Mouse (Mus musculus) left cerebral cortex, postnatal 36 days (tissue): ENCODE measurements around the gene Speer4a. TPM values are rescaled to one million over a fixed set of nuclear protein-coding genes. Genes with fewer than 3 reads are reported as not detected.
"Not testable (repeated sequence)": the region's sequence is repeated elsewhere in the genome, so short reads cannot be mapped to it uniquely, and the experiment has no call there.

ENCODE experiments used
- DNase-seq, 2 experiments: peaks; one replicate each; pipeline ENCODE4 v3.0.0; 2021 to 2022; ENCODE audit warnings: low spot score in 2 of 2, mixed read lengths in 1 of 2
- intact Hi-C: fragments of 180-260 bp; cut with DNase I; formaldehyde crosslinking; loops from one replicate; pipeline ENCODE4 v1.15.1; 2025
- total RNA-seq, 2 experiments: library from RNA; stranded (reverse); gene quantifications; 2 replicates each; pipeline ENCODE4 v1.2.3; 2021

The Speer4a gene
- total RNA-seq, result not detected

DNA sequence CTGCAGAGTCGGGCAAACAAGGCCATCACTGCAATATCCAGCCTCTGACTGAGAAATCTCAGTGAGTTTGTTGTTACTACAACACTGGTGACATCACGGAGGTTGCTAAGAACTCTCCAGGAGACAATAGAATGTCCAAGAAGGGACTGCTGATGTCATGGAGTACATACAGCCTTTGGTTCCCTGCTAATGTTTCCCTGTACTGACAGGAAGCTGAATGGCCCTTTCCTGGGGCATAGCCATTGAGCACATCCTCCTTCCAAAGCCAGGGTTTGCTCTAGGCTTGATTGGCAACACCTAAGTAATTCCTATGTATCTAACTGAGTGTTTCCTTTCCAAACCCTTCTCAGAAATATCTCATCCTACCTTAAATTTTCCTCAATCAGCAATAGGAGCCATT lies at the start of gene Speer4a:
Gene Speer4a (minus strand): TSS at position 101 of the 400 bp plus-strand sequence.
- DNase-seq, intact Hi-C loops: not testable (repeated sequence)

DNA sequence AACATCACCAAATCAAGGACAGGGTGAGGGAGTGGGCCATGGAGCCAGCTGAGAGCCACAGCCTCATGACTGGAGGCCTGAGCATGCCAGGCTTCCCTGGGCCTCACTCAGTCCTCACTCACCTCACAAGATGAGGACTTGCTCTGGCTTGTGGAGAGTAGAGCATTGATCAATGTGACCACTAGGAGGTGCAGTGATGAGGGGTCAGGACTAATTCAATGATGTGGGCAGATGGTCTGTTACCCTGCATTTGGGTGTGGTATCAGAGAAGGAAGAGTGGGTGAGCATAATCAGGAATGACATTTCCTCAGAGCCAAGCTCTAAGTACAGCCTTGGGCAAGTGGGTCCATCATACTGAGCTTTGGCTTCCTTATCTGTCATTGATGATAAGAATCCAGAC lies 39.7 kb upstream of the Speer4a start:
- intact Hi-C loops, DNase-seq: not testable (repeated sequence)

DNA sequence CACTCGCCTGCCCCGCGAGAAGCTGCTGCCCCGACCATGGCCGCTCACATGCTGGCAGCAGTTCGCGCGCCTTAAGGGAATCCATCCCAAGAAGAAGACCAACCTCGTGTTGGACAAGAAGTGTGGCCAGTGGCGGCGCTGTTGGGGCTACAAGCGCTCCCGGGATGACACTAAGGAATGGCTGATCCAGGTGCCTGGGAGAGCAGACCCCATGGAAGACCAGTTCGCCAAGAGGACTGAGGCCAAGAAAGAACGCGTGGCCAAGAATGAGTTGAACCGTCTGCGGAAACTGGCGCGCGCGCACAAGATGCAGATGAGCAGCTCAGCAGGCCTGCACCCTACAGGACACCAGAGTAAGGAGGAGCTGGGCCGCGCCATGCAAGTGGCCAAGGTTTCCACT lies 31.4 kb upstream of the Speer4a start:
- DNase-seq, result no peak
- intact Hi-C loops, result no loop called here

DNA sequence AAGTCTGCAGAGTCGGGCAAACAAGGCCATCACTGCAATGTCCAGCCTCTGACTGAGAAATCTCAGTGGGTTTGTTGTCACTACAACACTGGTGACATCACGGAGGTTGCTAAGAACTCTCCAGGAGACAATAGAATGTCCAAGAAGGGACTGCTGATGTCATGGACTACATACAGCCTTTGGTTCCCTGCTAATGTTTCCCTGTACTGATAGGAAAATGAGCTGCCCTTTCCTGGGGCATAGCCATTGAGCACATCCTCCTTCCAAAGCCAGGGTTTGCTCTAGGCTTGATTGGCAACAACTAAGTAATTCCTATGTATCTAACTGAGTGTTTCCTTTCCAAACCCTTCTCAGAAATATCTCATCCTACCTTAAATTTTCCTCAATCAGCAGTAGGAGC lies 19.1 kb upstream of the Speer4a start, which contains the start of gene Gm7347:
Gene Gm7347 (minus strand): TSS at position 101 of the 400 bp plus-strand sequence.
- DNase-seq, intact Hi-C loops: not testable (repeated sequence)

DNA sequence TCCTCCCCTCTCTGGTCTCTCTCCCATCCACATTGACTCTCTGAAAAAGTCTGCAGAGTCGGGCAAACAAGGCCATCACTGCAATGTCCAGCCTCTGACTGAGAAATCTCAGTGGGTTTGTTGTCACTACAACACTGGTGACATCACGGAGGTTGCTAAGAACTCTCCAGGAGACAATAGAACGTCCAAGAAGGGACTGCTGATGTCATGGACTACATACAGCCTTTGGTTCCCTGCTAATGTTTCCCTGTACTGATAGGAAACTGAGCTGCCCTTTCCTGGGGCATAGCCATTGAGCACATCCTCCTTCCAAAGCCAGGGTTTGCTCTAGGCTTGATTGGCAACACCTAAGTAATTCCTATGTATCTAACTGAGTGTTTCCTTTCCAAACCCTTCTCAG lies 16.5 kb downstream of the Speer4a start, which contains the start of gene Gm5862:
Gene Gm5862 (minus strand): TSS at position 101 of the 400 bp plus-strand sequence.
- DNase-seq, intact Hi-C loops: not testable (repeated sequence)

DNA sequence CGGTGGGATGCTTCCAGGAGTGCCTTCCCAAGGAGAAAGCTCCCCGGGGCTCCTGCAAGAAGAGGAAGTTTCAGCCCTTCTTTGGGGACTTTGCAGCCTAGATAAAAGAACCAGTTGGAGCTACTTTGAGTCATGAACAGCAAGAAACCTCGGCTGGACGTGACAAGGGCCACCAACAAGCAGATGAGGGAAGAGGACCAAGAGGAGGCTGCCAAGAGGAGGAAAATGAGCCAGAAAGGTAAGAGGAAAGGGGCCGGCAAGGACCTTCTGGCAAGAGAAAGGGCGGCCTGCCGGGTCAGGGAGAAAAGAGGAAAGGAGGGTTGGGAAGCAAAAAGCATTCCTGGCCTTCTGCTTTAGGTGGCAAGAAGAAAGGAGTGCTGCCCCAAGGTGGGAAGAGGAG lies 31.7 kb downstream of the Speer4a start:
- DNase-seq, intact Hi-C loops: not testable (repeated sequence)

DNA sequence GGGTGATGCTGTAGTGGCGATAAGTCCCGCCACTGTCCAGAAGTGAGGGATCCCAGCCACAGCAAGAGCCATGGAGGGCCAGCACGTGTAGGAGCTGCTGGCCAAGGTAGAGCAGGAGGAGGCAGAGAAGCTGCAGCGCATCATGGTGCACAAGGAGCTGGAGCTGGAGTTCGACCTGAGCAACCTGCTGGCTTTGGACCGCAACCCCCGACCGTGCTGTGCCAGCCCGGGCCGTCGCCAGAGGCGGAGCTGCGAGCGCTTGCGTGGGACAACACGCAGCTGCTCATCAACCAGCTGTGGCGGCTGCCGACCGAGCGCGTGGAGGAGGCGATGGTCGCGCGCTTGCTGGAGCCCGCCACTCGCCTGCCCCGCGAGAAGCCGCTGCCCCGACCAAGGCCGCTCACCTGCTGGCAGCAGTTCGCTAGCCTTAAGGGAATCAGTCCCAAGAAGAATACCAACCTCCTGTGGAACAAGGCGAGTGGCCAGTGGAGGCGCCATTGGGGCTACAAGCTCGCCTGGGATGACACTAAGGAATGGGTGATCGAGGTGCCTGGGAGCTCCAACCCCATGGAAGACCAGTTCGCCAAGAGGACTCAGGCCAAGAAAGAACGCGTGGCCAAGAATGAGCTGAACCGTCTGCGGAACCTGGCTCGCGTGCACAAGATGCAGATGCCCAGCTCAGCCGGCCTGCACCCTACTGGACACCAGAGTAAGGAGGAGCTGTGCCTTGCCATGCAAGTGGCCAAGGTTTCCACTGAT lies 32.2 kb downstream of the Speer4a start:
- intact Hi-C loops, result not testable (repeated sequence)
- peak; percentile 5 to 8 for DNase-seq

DNA sequence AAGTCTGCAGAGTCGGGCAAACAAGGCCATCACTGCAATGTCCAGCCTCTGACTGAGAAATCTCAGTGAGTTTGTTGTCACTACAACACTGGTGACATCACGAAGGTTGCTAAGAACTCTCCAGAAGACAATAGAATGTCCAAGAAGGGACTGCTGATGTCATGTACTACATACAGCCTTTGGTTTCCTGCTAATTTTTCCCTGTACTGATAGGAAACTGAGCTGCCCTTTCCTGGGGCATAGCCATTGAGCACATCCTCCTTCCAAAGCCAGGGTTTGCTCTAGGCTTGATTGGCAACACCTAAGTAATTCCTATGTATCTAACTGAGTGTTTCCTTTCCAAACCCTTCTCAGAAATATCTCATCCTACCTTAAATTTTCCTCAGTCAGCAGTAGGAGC lies 34.7 kb downstream of the Speer4a start, which contains the start of gene Gm1979:
Gene Gm1979 (minus strand): TSS at position 101 of the 400 bp plus-strand sequence.
- DNase-seq, intact Hi-C loops: not testable (repeated sequence)

DNA sequence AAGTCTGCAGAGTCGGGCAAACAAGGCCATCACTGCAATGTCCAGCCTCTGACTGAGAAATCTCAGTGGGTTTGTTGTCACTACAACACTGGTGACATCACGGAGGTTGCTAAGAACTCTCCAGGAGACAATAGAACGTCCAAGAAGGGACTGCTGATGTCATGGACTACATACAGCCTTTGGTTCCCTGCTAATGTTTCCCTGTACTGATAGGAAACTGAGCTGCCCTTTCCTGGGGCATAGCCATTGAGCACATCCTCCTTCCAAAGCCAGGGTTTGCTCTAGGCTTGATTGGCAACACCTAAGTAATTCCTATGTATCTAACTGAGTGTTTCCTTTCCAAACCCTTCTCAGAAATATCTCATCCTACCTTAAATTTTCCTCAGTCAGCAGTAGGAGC lies 50.8 kb downstream of the Speer4a start, which contains the start of gene Gm21698:
Gene Gm21698 (minus strand): TSS at position 101 of the 400 bp plus-strand sequence.
- intact Hi-C loops, DNase-seq: not testable (repeated sequence)

Other genes starting within 250 kb of the Speer4a start
- not detected for gene Gm21663, start 97.2 kb downstream of the Speer4a start, total RNA-seq
- not detected for gene Gm21671, start 85.1 kb downstream of the Speer4a start, total RNA-seq
- not detected for gene Gm21680, start 66.9 kb downstream of the Speer4a start, total RNA-seq
- not detected for gene Gm21698, start 50.9 kb downstream of the Speer4a start, total RNA-seq
- not detected for gene Gm1979, start 34.8 kb downstream of the Speer4a start, total RNA-seq
- gene Gm5862, start 16.6 kb downstream of the Speer4a start, total RNA-seq, result not detected
- gene Gm7347, start 19.0 kb upstream of the Speer4a start, total RNA-seq, result not detected
- not detected for gene Gm10471, start 49.7 kb upstream of the Speer4a start, total RNA-seq
- not detected for gene 5031410I06Rik, start 65.8 kb upstream of the Speer4a start, total RNA-seq
- not detected for gene Gm10220, start 81.9 kb upstream of the Speer4a start, total RNA-seq
- under 1 TPM; 0.12 to 0.14 TPM for gene Gm7361, start 218.1 kb upstream of the Speer4a start, total RNA-seq